Mouse (Mus musculus) c-Kit-negative CD71-positive TER-119-positive erythroid progenitor cells, embryonic 14.5 days (primary cell): ENCODE results near the gene Gm28998.
"Not testable (repeated sequence)": the region's sequence is repeated elsewhere in the genome, so short reads cannot be mapped to it uniquely, and the experiment has no call there.

Experiments
- DNase-seq: peaks from one replicate; pipeline ENCODE4 v3.0.0-alpha.2; 2013; ENCODE audit warnings: low read depth, low spot score

Gm28998 gene

GRCm38 (mm10) chrY:7253487-7253886 lies at the start of gene Gm28998:
Gm28998 (plus strand) TSS chrY:7253787.
- not testable (repeated sequence) for DNase-seq
